Mouse (Mus musculus): ENCODE measurements around the gene Gm45233.

Gm45233 gene

GRCm38 (mm10) chr7:43495343-43496021 lies 51.6 kb downstream of the Gm45233 start:
- no peak for DNase-seq (ENCODE audit: low read depth, low spot score)

GRCm38 (mm10) chr7:43511707-43512478 lies 68.0 kb downstream of the Gm45233 start:
- no peak for DNase-seq (ENCODE audit: low read depth, low spot score)

GRCm38 (mm10) chr7:43512519-43512918 lies 68.6 kb downstream of the Gm45233 start:
- no peak for DNase-seq (ENCODE audit: low read depth, low spot score)

Measured in embryo, embryonic 11.5 days (tissue).